Mouse (Mus musculus): ENCODE measurements around the gene Timp3. TPM values are rescaled to one million over a fixed set of nuclear protein-coding genes. Genes with fewer than 3 reads are reported as not detected.

Timp3 gene
- polyA plus RNA-seq, 1 experiment, result 14.1 TPM

- no peak overlapping the region for H3K9ac ChIP-seq (ENCODE audit: low read depth, poor library complexity, severe bottlenecking)
- H3K27ac ChIP-seq (ENCODE audit: insufficient read depth, low read length), result no peak overlapping the region
- H3K36me3 ChIP-seq (ENCODE audit: control insufficient read depth, insufficient read depth, low read length, poor library complexity, severe bottlenecking), result no peaks in the 10 kb centered on the region
- H3K9me3 ChIP-seq (replicated peaks; ENCODE audit: control insufficient read depth, insufficient read depth, low read length, poor library complexity, severe bottlenecking), result no peaks in the 10 kb centered on the region
- no peaks in the 10 kb centered on the region for H3K27me3 ChIP-seq (ENCODE audit: control insufficient read depth, insufficient read depth, low read length, poor library complexity, severe bottlenecking)
- no peaks in the 10 kb centered on the region for H3K4me1 ChIP-seq (ENCODE audit: control insufficient read depth, insufficient read depth, low read length)
- H3K4me3 ChIP-seq (ENCODE audit: low read depth, low read length), result no peak overlapping the region
- TF ChIP-seq CTCF (IDR thresholded peaks at IDR 0.05; ENCODE audit: low read depth, low read length), result no peak
- no peak for TF ChIP-seq EP300 (IDR thresholded peaks at IDR 0.05; ENCODE audit: insufficient read depth, low read depth, low read length)
- no peak for TF ChIP-seq POLR2A (IDR thresholded peaks at IDR 0.05; ENCODE audit: insufficient read depth, low read length)
Measured at GRCm38 (mm10) chr10:86294599-86295365, 5.4 kb upstream of the Timp3 start.

GRCm38 (mm10) chr10:86295454-86296098 lies 4.6 kb upstream of the Timp3 start:
- Histone ChIP-seq H3K27ac (ENCODE audit: insufficient read depth, low read length) (no peak overlapping the region), H3K27me3 (ENCODE audit: control insufficient read depth, insufficient read depth, low read length, poor library complexity, severe bottlenecking) (no peaks in the 10 kb centered on the region), H3K4me1 (ENCODE audit: control insufficient read depth, insufficient read depth, low read length) (no peaks in the 10 kb centered on the region), H3K4me3 (ENCODE audit: low read depth, low read length) (no peak overlapping the region), H3K9ac (ENCODE audit: low read depth, poor library complexity, severe bottlenecking) (no peak overlapping the region), H3K9me3 (replicated peaks; ENCODE audit: control insufficient read depth, insufficient read depth, low read length, poor library complexity, severe bottlenecking) (no peaks in the 10 kb centered on the region), H3K36me3 (ENCODE audit: control insufficient read depth, insufficient read depth, low read length, poor library complexity, severe bottlenecking) (no peaks in the 10 kb centered on the region)
- TF ChIP-seq CTCF (IDR thresholded peaks at IDR 0.05; ENCODE audit: low read depth, low read length), result no peak
- TF ChIP-seq POLR2A (IDR thresholded peaks at IDR 0.05; ENCODE audit: insufficient read depth, low read length), result no peak
- no peak for TF ChIP-seq EP300 (IDR thresholded peaks at IDR 0.05; ENCODE audit: insufficient read depth, low read depth, low read length)

GRCm38 (mm10) chr10:86296111-86296510 lies 4.1 kb upstream of the Timp3 start:
- Histone ChIP-seq H3K4me1 (ENCODE audit: control insufficient read depth, insufficient read depth, low read length) (no peaks in the 10 kb centered on the region), H3K9me3 (replicated peaks; ENCODE audit: control insufficient read depth, insufficient read depth, low read length, poor library complexity, severe bottlenecking) (no peaks in the 10 kb centered on the region), H3K9ac (ENCODE audit: low read depth, poor library complexity, severe bottlenecking) (no peak overlapping the region), H3K4me3 (ENCODE audit: low read depth, low read length) (0 out of 2 replicates have a peak overlapping the region, but pooled peaks have one; percentile 12), H3K27ac (ENCODE audit: insufficient read depth, low read length) (no peak overlapping the region), H3K36me3 (ENCODE audit: control insufficient read depth, insufficient read depth, low read length, poor library complexity, severe bottlenecking) (no peaks in the 10 kb centered on the region), H3K27me3 (ENCODE audit: control insufficient read depth, insufficient read depth, low read length, poor library complexity, severe bottlenecking) (no peaks in the 10 kb centered on the region)
- TF ChIP-seq EP300 (IDR thresholded peaks at IDR 0.05; ENCODE audit: insufficient read depth, low read depth, low read length) (no peak), POLR2A (IDR thresholded peaks at IDR 0.05; ENCODE audit: insufficient read depth, low read length) (no peak), CTCF (IDR thresholded peaks at IDR 0.05; ENCODE audit: low read depth, low read length) (peak; percentile 87)

- TF ChIP-seq CTCF (IDR thresholded peaks at IDR 0.05; ENCODE audit: low read depth, low read length) (no peak), EP300 (IDR thresholded peaks at IDR 0.05; ENCODE audit: insufficient read depth, low read depth, low read length) (no peak), POLR2A (IDR thresholded peaks at IDR 0.05; ENCODE audit: insufficient read depth, low read length) (no peak)
- H3K27ac ChIP-seq (ENCODE audit: insufficient read depth, low read length), result no peak overlapping the region
- no peaks in the 10 kb centered on the region for H3K36me3 ChIP-seq (ENCODE audit: control insufficient read depth, insufficient read depth, low read length, poor library complexity, severe bottlenecking)
- H3K27me3 ChIP-seq (ENCODE audit: control insufficient read depth, insufficient read depth, low read length, poor library complexity, severe bottlenecking), result no peaks in the 10 kb centered on the region
- no peak overlapping the region for H3K9ac ChIP-seq (ENCODE audit: low read depth, poor library complexity, severe bottlenecking)
- H3K4me1 ChIP-seq (ENCODE audit: control insufficient read depth, insufficient read depth, low read length), result no peaks in the 10 kb centered on the region
- H3K4me3 ChIP-seq (ENCODE audit: low read depth, low read length), result no peak overlapping the region
- H3K9me3 ChIP-seq (replicated peaks; ENCODE audit: control insufficient read depth, insufficient read depth, low read length, poor library complexity, severe bottlenecking), result no peaks in the 10 kb centered on the region
Measured at GRCm38 (mm10) chr10:86297307-86297706, 2.9 kb upstream of the Timp3 start.

- H3K4me3 ChIP-seq (ENCODE audit: low read depth, low read length), result no peak overlapping the region
- H3K27ac ChIP-seq (ENCODE audit: insufficient read depth, low read length), result no peak overlapping the region
- no peak overlapping the region for H3K9ac ChIP-seq (ENCODE audit: low read depth, poor library complexity, severe bottlenecking)
- H3K9me3 ChIP-seq (replicated peaks; ENCODE audit: control insufficient read depth, insufficient read depth, low read length, poor library complexity, severe bottlenecking), result no peaks in the 10 kb centered on the region
- H3K27me3 ChIP-seq (ENCODE audit: control insufficient read depth, insufficient read depth, low read length, poor library complexity, severe bottlenecking), result no peaks in the 10 kb centered on the region
- no peak for TF ChIP-seq POLR2A (IDR thresholded peaks at IDR 0.05; ENCODE audit: insufficient read depth, low read length)
- no peak for TF ChIP-seq CTCF (IDR thresholded peaks at IDR 0.05; ENCODE audit: low read depth, low read length)
- no peak for TF ChIP-seq EP300 (IDR thresholded peaks at IDR 0.05; ENCODE audit: insufficient read depth, low read depth, low read length)
- H3K4me1 ChIP-seq (ENCODE audit: control insufficient read depth, insufficient read depth, low read length), result no peaks in the 10 kb centered on the region
- H3K36me3 ChIP-seq (ENCODE audit: control insufficient read depth, insufficient read depth, low read length, poor library complexity, severe bottlenecking), result no peaks in the 10 kb centered on the region
Measured at GRCm38 (mm10) chr10:86298326-86298725, 1.8 kb upstream of the Timp3 start.

- H3K27ac ChIP-seq (ENCODE audit: insufficient read depth, low read length), result no peak overlapping the region
- H3K4me1 ChIP-seq (ENCODE audit: control insufficient read depth, insufficient read depth, low read length), result no peaks in the 10 kb centered on the region
- no peaks in the 10 kb centered on the region for H3K36me3 ChIP-seq (ENCODE audit: control insufficient read depth, insufficient read depth, low read length, poor library complexity, severe bottlenecking)
- H3K9ac ChIP-seq (ENCODE audit: low read depth, poor library complexity, severe bottlenecking), result peak overlapping the region; percentile 25; the same call in 1 of the 2 replicates
- H3K4me3 ChIP-seq (ENCODE audit: low read depth, low read length), result peak overlapping the region; percentile 49
- no peak for TF ChIP-seq POLR2A (IDR thresholded peaks at IDR 0.05; ENCODE audit: insufficient read depth, low read length)
- TF ChIP-seq CTCF (IDR thresholded peaks at IDR 0.05; ENCODE audit: low read depth, low read length), result no peak
- no peak for TF ChIP-seq EP300 (IDR thresholded peaks at IDR 0.05; ENCODE audit: insufficient read depth, low read depth, low read length)
- no peaks in the 10 kb centered on the region for H3K27me3 ChIP-seq (ENCODE audit: control insufficient read depth, insufficient read depth, low read length, poor library complexity, severe bottlenecking)
- no peaks in the 10 kb centered on the region for H3K9me3 ChIP-seq (replicated peaks; ENCODE audit: control insufficient read depth, insufficient read depth, low read length, poor library complexity, severe bottlenecking)
Measured at GRCm38 (mm10) chr10:86299795-86300194, 377 bp upstream of the Timp3 start.

All from ES-Bruce4 (cell line).